Mouse (Mus musculus): ENCODE data around the gene Nqo1.

- TF ChIP-seq CTCF (IDR thresholded peaks at IDR 0.05; ENCODE audit: low read depth) (peak; percentile 100), EP300 (IDR thresholded peaks at IDR 0.05; ENCODE audit: low read depth) (no peak)
These were observed 21.7 kb upstream of the Nqo1 start, which contains the start of gene Nob1 for GRCm38 (mm10) chr8:107424597-107425229.

Measured in liver, postnatal 0 days (tissue).